Mouse (Mus musculus) heart, postnatal 14 days (tissue): Measurements from ENCODE around the gene Ermard. TPM values are rescaled to one million over a fixed set of nuclear protein-coding genes. Genes with fewer than 3 reads are reported as not detected.
"Not testable (repeated sequence)": the region's sequence is repeated elsewhere in the genome, so short reads cannot be mapped to it uniquely, and the experiment has no call there.

Experiments
- DNase-seq, 2 experiments: peaks; one replicate each; pipeline ENCODE4 v3.0.0; 2021 to 2022
- intact Hi-C: fragments of 180-260 bp; cut with DNase I; formaldehyde crosslinking; loops from one replicate; pipeline ENCODE4 v1.15.1; 2025
- long read RNA-seq, 2 experiments: library from polyadenylated mRNA; stranded (forward); transcript quantifications; one replicate each; pipeline ENCODE4 v2.0.0; 2021
- total RNA-seq, 2 experiments: library from RNA; stranded (reverse); gene quantifications; 2 replicates each; pipeline ENCODE4 v1.2.3; 2021

Ermard gene
- 10 to 100 TPM; 29.0 to 33.6 TPM for total RNA-seq
- long read RNA-seq, experiment 1, partial matches to known transcripts: 3 of 22 reads
- long read RNA-seq, experiment 1, other reads (novel, unspliced or antisense): 17 of 22 reads
- long read RNA-seq, experiment 2, partial matches to known transcripts: 1 of 15 reads
- long read RNA-seq, experiment 2, other reads (novel, unspliced or antisense): 13 of 15 reads

DNA sequence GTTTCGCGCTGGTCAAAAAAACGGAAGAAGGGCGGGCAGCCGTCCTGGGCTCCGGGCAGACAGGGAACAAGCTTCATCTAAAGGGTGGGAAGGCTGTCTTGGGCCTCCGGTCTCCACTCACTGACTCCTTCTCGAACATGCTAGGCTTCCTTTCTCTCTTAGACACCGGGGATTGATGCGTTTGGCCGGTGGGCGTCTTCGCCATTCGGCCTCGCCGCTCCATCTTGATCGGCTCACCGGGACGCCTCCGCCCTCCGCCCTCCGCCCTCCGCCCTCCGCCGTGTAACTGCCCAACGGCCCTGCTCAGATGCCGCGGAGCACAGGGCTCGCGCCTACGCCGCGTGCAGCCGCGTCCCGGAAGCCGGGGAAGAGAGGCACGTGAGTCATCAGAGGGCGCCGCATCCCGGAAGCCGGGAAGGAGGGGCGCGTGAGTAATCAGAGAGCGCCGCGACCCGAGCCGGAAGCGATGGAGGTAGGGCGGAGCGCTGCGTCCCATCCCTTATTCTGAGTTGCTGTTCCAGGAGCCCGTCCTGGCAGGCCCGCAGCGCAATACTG is at the start of gene Ermard, which contains the start of the genes Tcte3 and Gm3448:
Ermard (plus strand) TSS at position 34 of the 555 bp plus-strand sequence.
Tcte3 (minus strand) TSS at position 314 of the 555 bp plus-strand sequence.
Gm3448 (minus strand) TSS at position 363 of the 555 bp plus-strand sequence.
- DNase-seq, intact Hi-C loops: not testable (repeated sequence)

DNA sequence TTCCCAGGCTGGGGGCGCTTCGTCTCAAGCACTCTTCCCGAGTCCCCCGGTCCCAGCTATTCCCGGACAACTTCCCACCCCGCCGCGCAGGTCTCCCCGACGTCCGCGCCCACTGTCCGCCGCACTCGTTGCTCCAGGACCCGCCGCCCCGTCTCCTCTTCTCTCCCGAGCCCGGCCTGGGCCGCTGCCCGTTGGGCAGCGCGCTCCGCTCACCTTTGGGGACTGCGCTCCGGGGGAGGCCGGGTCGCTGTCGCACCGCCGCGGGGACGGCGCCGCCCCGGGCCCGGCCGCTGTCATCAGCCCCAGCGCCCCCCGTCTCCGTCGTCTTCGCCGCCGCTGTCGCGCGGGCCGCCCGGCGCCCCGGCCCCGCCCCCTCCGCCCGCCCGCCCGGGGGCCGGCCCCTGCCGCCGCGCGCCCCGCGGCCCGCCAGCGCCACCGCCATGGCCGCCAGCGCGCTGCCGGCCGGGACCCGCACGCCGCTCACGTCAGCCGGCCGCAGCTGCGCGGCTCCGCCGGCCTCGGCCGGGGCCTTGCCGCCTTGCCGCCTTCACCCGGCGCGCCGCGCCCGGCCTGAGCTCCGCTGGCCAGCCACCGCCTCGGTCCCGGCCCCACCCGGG is 48.4 kb upstream of the Ermard start:
- DNase-seq, intact Hi-C loops: not testable (repeated sequence)

DNA sequence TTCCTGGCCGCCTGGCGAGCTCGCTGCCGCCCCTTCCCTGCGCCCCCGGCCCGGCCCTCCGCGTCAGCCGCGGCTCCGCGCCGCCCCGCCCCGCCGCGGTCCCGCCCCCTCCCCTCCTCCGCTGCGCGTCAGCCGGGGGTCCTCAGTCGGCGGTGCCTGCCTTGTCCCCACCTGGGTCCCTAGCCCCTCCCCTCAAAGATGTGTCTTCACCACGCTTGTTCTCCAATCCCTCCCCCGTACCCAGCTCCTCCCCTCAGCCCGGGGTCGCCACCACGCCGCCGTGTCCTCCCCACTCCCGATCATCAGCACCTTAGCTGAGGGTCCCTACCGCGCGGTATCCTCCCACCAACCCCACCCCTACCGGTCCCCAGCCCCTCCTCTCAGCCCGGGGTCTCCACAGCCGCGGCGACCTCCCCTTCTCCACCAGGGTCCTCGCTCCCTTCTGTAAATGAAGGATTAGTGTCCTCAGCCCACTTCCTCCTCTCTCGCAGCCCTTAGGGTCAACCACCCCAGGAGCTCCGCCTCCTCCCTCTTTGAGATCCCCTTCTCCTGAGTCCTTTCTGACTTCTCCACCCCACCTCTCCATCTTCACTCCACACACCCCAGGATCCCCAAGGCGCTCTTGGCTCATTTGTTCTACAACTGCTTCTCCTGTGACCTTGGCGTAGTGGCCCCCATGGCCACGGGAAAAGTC is 47.7 kb upstream of the Ermard start:
- intact Hi-C loops, DNase-seq: not testable (repeated sequence)

DNA sequence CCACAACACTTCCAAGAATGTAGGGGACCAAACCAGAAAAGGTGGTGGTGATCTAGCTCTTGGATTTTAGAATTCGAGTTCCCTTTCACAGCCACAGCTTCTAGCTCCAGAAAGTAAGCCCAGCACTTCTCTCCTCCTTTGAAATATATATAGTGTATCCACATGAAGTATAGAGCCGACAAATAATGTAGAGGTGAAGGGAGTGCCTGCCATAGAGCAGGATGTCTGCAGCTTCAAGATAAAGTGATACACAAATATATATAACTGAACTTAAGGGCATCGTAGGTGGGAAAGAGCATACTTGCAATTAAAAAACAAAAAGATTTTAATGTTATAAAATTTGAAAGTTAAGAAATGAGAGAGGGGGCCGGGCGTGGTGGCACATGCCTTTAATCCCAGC is 46.9 kb upstream of the Ermard start:
- DNase-seq: not testable (repeated sequence)

DNA sequence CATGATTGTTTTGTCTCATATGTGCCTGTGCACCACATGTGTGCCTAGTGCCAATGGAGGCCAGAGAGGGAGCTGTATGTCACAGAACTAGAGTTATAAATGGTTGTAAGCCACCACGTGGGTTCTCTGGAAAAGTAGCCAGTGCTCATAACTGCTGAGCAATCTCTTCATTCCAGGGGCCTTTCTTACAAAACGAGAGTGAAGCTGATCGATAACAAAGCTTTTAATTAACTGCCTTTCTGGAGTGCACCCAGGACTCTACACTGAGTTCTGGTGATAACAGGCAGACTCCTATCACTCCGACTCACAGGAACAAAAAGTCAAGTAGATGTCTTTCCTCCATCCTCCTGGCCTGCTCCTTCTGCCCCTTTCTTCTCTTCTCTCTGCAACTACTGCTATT is 41.0 kb upstream of the Ermard start:
- intact Hi-C loops: not testable (repeated sequence)

More for the DNA sequence above, 46.9 kb upstream of the Ermard start:
- intact Hi-C loops: not testable (repeated sequence)

DNA sequence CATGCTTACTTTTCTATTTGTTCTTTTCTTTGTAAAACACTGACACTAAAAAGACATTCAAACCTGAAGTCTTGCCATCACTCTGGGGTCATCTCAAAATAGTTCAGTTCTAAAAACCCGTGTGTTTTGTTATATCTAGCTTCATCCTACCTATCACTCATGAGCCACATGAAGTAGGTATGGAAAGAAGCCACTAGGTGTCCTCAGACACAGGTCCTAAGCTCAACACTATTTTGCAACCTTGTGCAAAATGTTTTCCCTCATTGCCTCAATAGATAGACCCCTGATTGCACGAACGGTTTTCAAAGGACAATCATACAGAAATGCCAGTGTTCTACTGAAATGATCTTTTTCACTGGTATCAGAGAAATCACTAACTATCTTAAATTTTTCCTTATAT is 31.9 kb upstream of the Ermard start:
- DNase-seq, intact Hi-C loops: not testable (repeated sequence)

More for the DNA sequence above, 41.0 kb upstream of the Ermard start:
- DNase-seq: not testable (repeated sequence)

DNA sequence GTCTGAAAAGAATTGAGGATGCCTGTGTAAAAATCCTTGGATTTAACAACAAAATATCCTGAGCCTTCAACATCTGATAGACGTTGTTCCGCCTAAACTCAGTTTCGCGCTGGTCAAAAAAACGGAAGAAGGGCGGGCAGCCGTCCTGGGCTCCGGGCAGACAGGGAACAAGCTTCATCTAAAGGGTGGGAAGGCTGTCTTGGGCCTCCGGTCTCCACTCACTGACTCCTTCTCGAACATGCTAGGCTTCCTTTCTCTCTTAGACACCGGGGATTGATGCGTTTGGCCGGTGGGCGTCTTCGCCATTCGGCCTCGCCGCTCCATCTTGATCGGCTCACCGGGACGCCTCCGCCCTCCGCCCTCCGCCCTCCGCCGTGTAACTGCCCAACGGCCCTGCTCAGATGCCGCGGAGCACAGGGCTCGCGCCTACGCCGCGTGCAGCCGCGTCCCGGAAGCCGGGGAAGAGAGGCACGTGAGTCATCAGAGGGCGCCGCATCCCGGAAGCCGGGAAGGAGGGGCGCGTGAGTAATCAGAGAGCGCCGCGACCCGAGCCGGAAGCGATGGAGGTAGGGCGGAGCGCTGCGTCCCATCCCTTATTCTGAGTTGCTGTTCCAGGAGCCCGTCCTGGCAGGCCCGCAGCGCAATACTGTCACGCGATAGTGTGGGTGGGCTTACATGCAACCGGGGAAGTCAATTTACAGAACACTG is 31.1 kb upstream of the Ermard start, which contains the start of gene Gm3435:
Gm3435 (plus strand) TSS at position 471 of the 708 bp plus-strand sequence.
- intact Hi-C loops, DNase-seq: not testable (repeated sequence)

DNA sequence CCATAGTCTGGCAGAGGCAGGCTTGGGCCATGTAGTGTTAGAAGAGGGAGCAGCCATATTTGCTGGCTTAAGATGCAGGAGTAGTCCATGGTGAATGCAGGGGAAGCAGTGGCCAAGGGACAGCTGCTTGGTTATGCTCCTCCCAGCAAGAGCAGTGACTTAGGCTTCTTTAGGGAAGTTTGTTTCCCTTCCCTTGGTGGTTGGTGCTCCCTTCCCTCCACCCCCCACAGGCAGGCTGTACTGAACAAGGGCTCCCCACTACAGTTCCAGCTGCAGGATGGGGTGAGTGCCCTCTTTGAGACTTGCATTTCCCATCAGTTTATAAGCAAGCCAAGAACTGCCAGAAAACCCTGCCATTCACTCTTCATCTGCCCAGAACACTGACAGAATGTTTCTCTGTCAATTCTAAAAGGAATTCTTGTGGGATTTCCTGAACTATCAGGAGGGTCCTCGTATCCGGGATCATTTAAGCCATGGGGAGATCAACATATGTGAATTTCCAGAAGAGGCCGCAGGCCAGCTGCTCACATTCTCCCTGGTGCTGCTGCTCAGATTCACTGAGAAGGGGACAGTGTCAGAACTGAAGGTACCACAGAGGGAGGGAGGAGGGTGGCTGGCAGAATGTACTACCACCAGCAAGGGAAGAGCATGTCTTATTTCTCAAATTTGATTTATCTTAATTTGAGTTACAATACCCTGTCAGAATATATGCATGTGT is 19.3 kb upstream of the Ermard start:
- intact Hi-C loops: not testable (repeated sequence)
- peak; percentile 18 for DNase-seq

DNA sequence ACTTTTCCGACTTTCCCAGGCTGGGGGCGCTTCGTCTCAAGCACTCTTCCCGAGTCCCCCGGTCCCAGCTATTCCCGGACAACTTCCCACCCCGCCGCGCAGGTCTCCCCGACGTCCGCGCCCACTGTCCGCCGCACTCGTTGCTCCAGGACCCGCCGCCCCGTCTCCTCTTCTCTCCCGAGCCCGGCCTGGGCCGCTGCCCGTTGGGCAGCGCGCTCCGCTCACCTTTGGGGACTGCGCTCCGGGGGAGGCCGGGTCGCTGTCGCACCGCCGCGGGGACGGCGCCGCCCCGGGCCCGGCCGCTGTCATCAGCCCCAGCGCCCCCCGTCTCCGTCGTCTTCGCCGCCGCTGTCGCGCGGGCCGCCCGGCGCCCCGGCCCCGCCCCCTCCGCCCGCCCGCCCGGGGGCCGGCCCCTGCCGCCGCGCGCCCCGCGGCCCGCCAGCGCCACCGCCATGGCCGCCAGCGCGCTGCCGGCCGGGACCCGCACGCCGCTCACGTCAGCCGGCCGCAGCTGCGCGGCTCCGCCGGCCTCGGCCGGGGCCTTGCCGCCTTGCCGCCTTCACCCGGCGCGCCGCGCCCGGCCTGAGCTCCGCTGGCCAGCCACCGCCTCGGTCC is 17.0 kb upstream of the Ermard start:
- DNase-seq, intact Hi-C loops: not testable (repeated sequence)

DNA sequence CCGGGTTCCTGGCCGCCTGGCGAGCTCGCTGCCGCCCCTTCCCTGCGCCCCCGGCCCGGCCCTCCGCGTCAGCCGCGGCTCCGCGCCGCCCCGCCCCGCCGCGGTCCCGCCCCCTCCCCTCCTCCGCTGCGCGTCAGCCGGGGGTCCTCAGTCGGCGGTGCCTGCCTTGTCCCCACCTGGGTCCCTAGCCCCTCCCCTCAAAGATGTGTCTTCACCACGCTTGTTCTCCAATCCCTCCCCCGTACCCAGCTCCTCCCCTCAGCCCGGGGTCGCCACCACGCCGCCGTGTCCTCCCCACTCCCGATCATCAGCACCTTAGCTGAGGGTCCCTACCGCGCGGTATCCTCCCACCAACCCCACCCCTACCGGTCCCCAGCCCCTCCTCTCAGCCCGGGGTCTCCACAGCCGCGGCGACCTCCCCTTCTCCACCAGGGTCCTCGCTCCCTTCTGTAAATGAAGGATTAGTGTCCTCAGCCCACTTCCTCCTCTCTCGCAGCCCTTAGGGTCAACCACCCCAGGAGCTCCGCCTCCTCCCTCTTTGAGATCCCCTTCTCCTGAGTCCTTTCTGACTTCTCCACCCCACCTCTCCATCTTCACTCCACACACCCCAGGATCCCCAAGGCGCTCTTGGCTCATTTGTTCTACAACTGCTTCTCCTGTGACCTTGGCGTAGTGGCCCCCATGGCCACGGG is 16.4 kb upstream of the Ermard start:
- intact Hi-C loops, DNase-seq: not testable (repeated sequence)

DNA sequence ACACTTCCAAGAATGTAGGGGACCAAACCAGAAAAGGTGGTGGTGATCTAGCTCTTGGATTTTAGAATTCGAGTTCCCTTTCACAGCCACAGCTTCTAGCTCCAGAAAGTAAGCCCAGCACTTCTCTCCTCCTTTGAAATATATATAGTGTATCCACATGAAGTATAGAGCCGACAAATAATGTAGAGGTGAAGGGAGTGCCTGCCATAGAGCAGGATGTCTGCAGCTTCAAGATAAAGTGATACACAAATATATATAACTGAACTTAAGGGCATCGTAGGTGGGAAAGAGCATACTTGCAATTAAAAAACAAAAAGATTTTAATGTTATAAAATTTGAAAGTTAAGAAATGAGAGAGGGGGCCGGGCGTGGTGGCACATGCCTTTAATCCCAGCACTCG is 15.5 kb upstream of the Ermard start:
- DNase-seq, intact Hi-C loops: not testable (repeated sequence)

DNA sequence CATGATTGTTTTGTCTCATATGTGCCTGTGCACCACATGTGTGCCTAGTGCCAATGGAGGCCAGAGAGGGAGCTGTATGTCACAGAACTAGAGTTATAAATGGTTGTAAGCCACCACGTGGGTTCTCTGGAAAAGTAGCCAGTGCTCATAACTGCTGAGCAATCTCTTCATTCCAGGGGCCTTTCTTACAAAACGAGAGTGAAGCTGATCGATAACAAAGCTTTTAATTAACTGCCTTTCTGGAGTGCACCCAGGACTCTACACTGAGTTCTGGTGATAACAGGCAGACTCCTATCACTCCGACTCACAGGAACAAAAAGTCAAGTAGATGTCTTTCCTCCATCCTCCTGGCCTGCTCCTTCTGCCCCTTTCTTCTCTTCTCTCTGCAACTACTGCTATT is 9.6 kb upstream of the Ermard start:
- intact Hi-C loops, DNase-seq: not testable (repeated sequence)

DNA sequence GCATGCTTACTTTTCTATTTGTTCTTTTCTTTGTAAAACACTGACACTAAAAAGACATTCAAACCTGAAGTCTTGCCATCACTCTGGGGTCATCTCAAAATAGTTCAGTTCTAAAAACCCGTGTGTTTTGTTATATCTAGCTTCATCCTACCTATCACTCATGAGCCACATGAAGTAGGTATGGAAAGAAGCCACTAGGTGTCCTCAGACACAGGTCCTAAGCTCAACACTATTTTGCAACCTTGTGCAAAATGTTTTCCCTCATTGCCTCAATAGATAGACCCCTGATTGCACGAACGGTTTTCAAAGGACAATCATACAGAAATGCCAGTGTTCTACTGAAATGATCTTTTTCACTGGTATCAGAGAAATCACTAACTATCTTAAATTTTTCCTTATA is 553 bp upstream of the Ermard start:
- DNase-seq, intact Hi-C loops: not testable (repeated sequence)

DNA sequence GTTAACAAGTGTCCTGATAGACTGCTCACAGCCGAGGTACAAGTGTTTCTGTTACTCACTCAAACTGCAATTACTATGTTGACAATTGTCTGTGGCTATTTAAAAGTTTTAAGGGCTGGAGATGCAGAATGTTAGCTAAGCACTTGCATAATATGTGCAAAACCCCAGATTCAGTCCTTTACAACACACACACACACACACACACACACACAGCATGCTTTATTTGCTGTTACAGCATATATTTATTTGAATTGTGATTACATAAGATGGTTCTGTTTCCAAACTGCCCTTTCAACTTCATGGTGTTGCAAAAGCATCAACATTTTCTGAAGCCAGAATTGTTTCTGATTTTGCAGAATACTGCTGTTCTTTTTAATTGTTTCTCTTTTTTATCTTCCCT is 9.3 kb downstream of the Ermard start:
- DNase-seq, intact Hi-C loops: not testable (repeated sequence)

DNA sequence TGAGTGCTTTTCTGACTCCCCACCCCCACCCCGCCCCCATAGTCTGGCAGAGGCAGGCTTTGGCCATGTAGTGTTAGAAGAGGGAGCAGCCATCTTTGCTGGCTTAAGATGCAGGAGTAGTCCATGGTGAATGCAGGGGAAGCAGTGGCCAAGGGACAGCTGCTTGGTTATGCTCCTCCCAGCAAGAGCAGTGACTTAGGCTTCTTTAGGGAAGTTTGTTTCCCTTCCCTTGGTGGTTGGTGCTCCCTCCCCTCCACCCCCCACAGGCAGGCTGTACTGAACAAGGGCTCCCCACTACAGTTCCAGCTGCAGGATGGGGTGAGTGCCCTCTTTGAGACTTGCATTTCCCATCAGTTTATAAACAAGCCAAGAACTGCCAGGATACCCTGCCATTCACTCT is 11.8 kb downstream of the Ermard start:
- DNase-seq, intact Hi-C loops: not testable (repeated sequence)

DNA sequence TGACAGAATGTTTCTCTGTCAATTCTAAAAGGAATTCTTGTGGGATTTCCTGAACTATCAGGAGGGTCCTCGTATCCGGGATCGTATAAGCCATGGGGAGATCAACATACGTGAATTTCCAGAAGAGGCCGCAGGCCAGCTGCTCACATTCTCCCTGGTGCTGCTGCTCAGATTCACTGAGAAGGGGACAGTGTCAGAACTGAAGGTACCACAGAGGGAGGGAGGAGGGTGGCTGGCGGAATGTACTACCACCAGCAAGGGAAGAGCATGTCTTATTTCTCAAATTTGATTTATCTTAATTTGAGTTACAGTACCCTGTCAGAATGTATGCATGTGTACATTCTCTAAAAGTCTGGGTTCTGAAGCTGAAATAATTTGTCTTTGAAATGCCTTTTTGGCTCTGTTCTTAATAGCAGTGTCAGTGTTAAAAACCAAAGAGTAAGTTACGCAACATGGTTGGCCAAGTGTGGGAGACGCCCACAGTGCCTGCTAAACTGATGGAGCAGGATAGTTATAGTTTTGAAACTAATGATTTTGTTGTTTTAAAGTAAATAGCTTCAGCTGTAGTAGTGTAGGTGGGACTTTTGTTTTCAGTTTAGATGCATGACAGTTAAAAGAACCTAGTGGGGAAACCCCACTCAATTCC is 12.3 kb downstream of the Ermard start:
- DNase-seq, intact Hi-C loops: not testable (repeated sequence)

DNA sequence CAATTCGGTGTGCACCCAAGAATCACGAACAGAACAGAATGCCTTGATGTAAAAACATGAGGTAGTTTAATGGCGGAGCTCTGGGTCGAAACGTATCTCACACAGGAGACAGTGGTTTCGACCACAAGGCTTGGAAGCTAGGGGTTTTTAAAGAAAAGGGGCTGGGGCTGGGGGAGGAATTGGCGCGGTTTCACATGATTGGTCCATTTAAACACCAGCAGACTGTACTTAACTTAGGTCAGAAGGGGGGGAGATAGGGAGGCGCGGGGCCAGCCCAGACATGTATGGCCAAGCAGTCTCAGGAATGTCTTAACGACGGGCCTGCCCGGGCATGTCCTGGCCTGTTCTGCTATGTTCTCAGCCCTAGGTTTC is 12.8 kb downstream of the Ermard start:
- intact Hi-C loops, DNase-seq: not testable (repeated sequence)

DNA sequence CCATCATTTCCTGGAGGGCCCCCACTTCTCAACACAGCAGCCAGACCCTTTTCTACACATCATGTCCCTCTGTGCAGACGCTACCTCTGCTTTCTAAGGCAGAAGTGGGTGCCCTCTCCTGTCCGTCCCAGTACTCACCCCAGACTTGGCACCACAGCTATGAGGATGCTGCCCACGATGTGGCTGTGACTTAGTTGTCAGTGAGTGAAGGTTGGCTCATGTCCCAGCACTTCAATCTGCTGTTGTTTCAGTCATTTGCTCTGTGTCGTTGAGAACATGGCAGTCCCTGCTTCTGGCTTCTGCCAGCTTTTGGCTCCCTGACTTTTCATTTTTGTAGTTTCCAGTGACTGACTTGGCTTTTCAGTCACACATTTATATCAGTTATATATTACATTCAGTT is 14.9 kb downstream of the Ermard start:
- no peak for DNase-seq
- intact Hi-C loops: no loop called here
